8 mouse cellular contexts compared by ENCODE assay signal in genomic region chr7:25711731-25712197, GRCm38 (mm10). TPM values are rescaled to one million over a fixed set of nuclear protein-coding genes. Genes with fewer than 3 reads are reported as not detected.
DNase-seq lines count a peak whose midpoint lies in the region; ATAC-seq lines count a peak whose summit lies in the region.

No protein-coding gene starts in this region.

- peak overlapping the region; percentile 41; the same call in 1 of the 2 replicates for H3K9ac ChIP-seq in heart, embryonic 14.5 days (ENCODE audit: low read length)
- H3K9ac ChIP-seq in liver, embryonic 12.5 days = no peak overlapping the region
- no peak overlapping the region for H3K9ac ChIP-seq in stomach, embryonic 14.5 days (replicated peaks; ENCODE audit: low read depth, low read length)
- no peak overlapping the region for H3K9ac ChIP-seq in forebrain, embryonic 13.5 days

- no peaks in the 10 kb centered on the region for H3K27me3 ChIP-seq in heart, embryonic 14.5 days (ENCODE audit: control insufficient read depth, insufficient read depth, low read length)
- H3K27me3 ChIP-seq in liver, embryonic 12.5 days (replicated peaks) = no peaks in the 10 kb centered on the region
- no peaks in the 10 kb centered on the region for H3K27me3 ChIP-seq in stomach, embryonic 14.5 days (ENCODE audit: control insufficient read depth, insufficient read depth, low read length)
- 0 out of 2 replicates have a peak, but pooled peaks cover 5% of the 10 kb centered on the region for H3K27me3 ChIP-seq in forebrain, embryonic 13.5 days

- H3K4me2 ChIP-seq in heart, embryonic 14.5 days (ENCODE audit: low read length) = no peak overlapping the region
- H3K4me2 ChIP-seq in liver, embryonic 12.5 days = no peak overlapping the region
- no peak overlapping the region for H3K4me2 ChIP-seq in stomach, embryonic 14.5 days (replicated peaks; ENCODE audit: low read depth, low read length)
- H3K4me2 ChIP-seq in forebrain, embryonic 13.5 days = no peak overlapping the region

- peak; percentile 55 for ATAC-seq in common myeloid progenitor, adult 5-6 weeks (replicated peaks; ENCODE audit: low read depth, poor library complexity, severe bottlenecking)
- peak; percentile 39 for ATAC-seq in heart, embryonic 14.5 days (ENCODE audit: insufficient number of reproducible peaks, insufficient read depth, low FRiP score, low read depth)
- ATAC-seq in liver, embryonic 12.5 days = peak; percentile 43
- peak; percentile 19; the same call in 1 of the 2 replicates for ATAC-seq in stomach, embryonic 14.5 days (ENCODE audit: insufficient number of reproducible peaks, insufficient read depth, low FRiP score, low read depth)
- ATAC-seq in forebrain, embryonic 13.5 days = no peak

- peak overlapping the region; percentile 28 to 76 for H3K27ac ChIP-seq in heart, embryonic 14.5 days (replicated peaks in 1 of 2; ENCODE audit: control insufficient read depth in 1 of 2, insufficient read depth in 1 of 2, low read depth in 2 of 2, low read length in 2 of 2)
- H3K27ac ChIP-seq in liver, embryonic 12.5 days = peak overlapping the region; percentile 57
- H3K27ac ChIP-seq in stomach, embryonic 14.5 days (ENCODE audit: low read length) = no peak overlapping the region
- H3K27ac ChIP-seq in forebrain, embryonic 13.5 days = no peak overlapping the region

- H3K9me3 ChIP-seq in heart, embryonic 14.5 days (ENCODE audit: control insufficient read depth, low read length) = no peaks in the 10 kb centered on the region
- no peaks in the 10 kb centered on the region for H3K9me3 ChIP-seq in liver, embryonic 12.5 days (replicated peaks)
- H3K9me3 ChIP-seq in stomach, embryonic 14.5 days (ENCODE audit: control insufficient read depth, low read depth, low read length) = no peaks in the 10 kb centered on the region
- no peaks in the 10 kb centered on the region for H3K9me3 ChIP-seq in forebrain, embryonic 13.5 days (replicated peaks)

- 6% methylated on average over 5 of the region's 7 CpGs for WGBS in heart, embryonic 14.5 days
- 23% methylated on average over 7 of the region's 7 CpGs for WGBS in liver, embryonic 12.5 days (ENCODE audit: insufficient replicate concordance)
- WGBS in stomach, embryonic 14.5 days = 20% methylated on average over 6 of the region's 7 CpGs
- WGBS in forebrain, embryonic 13.5 days = 53% methylated on average over 7 of the region's 7 CpGs

- peaks cover 35 to 44% of the 10 kb centered on the region in 2 experiments for H3K4me1 ChIP-seq in heart, embryonic 14.5 days (ENCODE audit: control insufficient read depth in 2 of 2, insufficient read depth in 2 of 2, low read length in 2 of 2)
- H3K4me1 ChIP-seq in liver, embryonic 12.5 days = peaks cover 50% of the 10 kb centered on the region
- H3K4me1 ChIP-seq in stomach, embryonic 14.5 days (ENCODE audit: control insufficient read depth, insufficient read depth, low read length) = peaks cover 34% of the 10 kb centered on the region; the same call in 1 of the 2 replicates
- H3K4me1 ChIP-seq in forebrain, embryonic 13.5 days = peaks cover 14% of the 10 kb centered on the region

- H3K4me3 ChIP-seq in heart, embryonic 14.5 days (ENCODE audit: control insufficient read depth in 1 of 2, insufficient read depth in 1 of 2, low read depth in 1 of 2, low read length in 2 of 2) = no peak overlapping the region
- no peak overlapping the region for H3K4me3 ChIP-seq in liver, embryonic 12.5 days
- no peak overlapping the region for H3K4me3 ChIP-seq in stomach, embryonic 14.5 days (ENCODE audit: low read depth, low read length)
- no peak overlapping the region for H3K4me3 ChIP-seq in forebrain, embryonic 13.5 days

- DNase-seq in urinary bladder, adult 2 months (ENCODE audit: low spot score) = peak; percentile 67
- DNase-seq in urinary bladder, postnatal 4 days (ENCODE audit: low spot score in 2 of 2) = no peak
- no peak for DNase-seq in right cerebral cortex, postnatal 36 days (ENCODE audit: low spot score in 2 of 2)

- peaks cover 47% of the 10 kb centered on the region for H3K36me3 ChIP-seq in heart, embryonic 14.5 days (ENCODE audit: control insufficient read depth, insufficient read depth, low read length)
- H3K36me3 ChIP-seq in liver, embryonic 12.5 days = peaks cover 80% of the 10 kb centered on the region
- peaks cover 36% of the 10 kb centered on the region for H3K36me3 ChIP-seq in stomach, embryonic 14.5 days (ENCODE audit: control insufficient read depth, insufficient read depth, low read length)
- H3K36me3 ChIP-seq in forebrain, embryonic 13.5 days (ENCODE audit: poor library complexity, severe bottlenecking) = peaks cover 47% of the 10 kb centered on the region

RNA-seq across cellular contexts. Expression of gene Ccdc97, which starts 7.1 kb away (rescaled TPM):
- polyA plus RNA-seq in urinary bladder, adult 2 months (2012; rRNA removed) = 42.4 and 49.7 TPM in 2 replicates
- total RNA-seq in common myeloid progenitor, adult 5-6 weeks (2017) = 11.9 and 17.5 TPM in 2 replicates
- polyA plus RNA-seq in heart, embryonic 14.5 days (2014; fragmentation: Nextera tagmentation; extraction: Ambion mirVana) = 23.4 and 24.5 TPM in 2 replicates
- polyA plus RNA-seq in liver, embryonic 12.5 days (2016; fragmentation: Nextera tagmentation; extraction: Ambion mirVana) = 14.7 and 15.2 TPM in 2 replicates
- polyA plus RNA-seq in stomach, embryonic 14.5 days (2014; fragmentation: Nextera tagmentation; extraction: Ambion mirVana) = 29.4 and 30.8 TPM in 2 replicates
- 26.4 and 27.9 TPM in 2 replicates for polyA plus RNA-seq in forebrain, embryonic 13.5 days (2015; fragmentation: Nextera tagmentation; extraction: Ambion mirVana)

RNA-seq across cellular contexts. Expression of gene Tgfb1, which starts 25.0 kb away (rescaled TPM):
- 16.2 and 27.6 TPM in 2 replicates for polyA plus RNA-seq in urinary bladder, adult 2 months (2012; rRNA removed)
- 47.9 and 84.6 TPM in 2 replicates for total RNA-seq in common myeloid progenitor, adult 5-6 weeks (2017)
- polyA plus RNA-seq in heart, embryonic 14.5 days (2014; fragmentation: Nextera tagmentation; extraction: Ambion mirVana) = 3.5 and 4.5 TPM in 2 replicates
- polyA plus RNA-seq in liver, embryonic 12.5 days (2016; fragmentation: Nextera tagmentation; extraction: Ambion mirVana) = 13.6 and 14.2 TPM in 2 replicates
- polyA plus RNA-seq in stomach, embryonic 14.5 days (2014; fragmentation: Nextera tagmentation; extraction: Ambion mirVana) = 3.6 and 3.7 TPM in 2 replicates
- 0.34 and 0.52 TPM in 2 replicates for polyA plus RNA-seq in forebrain, embryonic 13.5 days (2015; fragmentation: Nextera tagmentation; extraction: Ambion mirVana)

RNA-seq across cellular contexts. Expression of gene B9d2, which starts 31.2 kb away (rescaled TPM):
- polyA plus RNA-seq in urinary bladder, adult 2 months (2012; rRNA removed) = 25.6 TPM in 2 replicates
- 39.3 and 60.3 TPM in 2 replicates for total RNA-seq in common myeloid progenitor, adult 5-6 weeks (2017)
- polyA plus RNA-seq in heart, embryonic 14.5 days (2014; fragmentation: Nextera tagmentation; extraction: Ambion mirVana) = 29.4 and 30.5 TPM in 2 replicates
- 24.9 and 29.5 TPM in 2 replicates for polyA plus RNA-seq in liver, embryonic 12.5 days (2016; fragmentation: Nextera tagmentation; extraction: Ambion mirVana)
- 29.7 and 31.5 TPM in 2 replicates for polyA plus RNA-seq in stomach, embryonic 14.5 days (2014; fragmentation: Nextera tagmentation; extraction: Ambion mirVana)
- 40.2 and 48.4 TPM in 2 replicates for polyA plus RNA-seq in forebrain, embryonic 13.5 days (2015; fragmentation: Nextera tagmentation; extraction: Ambion mirVana)

RNA-seq across cellular contexts. Expression of gene Tmem91, which starts 36.8 kb away (rescaled TPM):
- polyA plus RNA-seq in urinary bladder, adult 2 months (2012; rRNA removed) = 1.1 and 1.3 TPM in 2 replicates
- total RNA-seq in common myeloid progenitor, adult 5-6 weeks (2017) = 0.46 and 0.87 TPM in 2 replicates
- 1.6 and 2.2 TPM in 2 replicates for polyA plus RNA-seq in heart, embryonic 14.5 days (2014; fragmentation: Nextera tagmentation; extraction: Ambion mirVana)
- polyA plus RNA-seq in liver, embryonic 12.5 days (2016; fragmentation: Nextera tagmentation; extraction: Ambion mirVana) = 2.0 and 3.2 TPM in 2 replicates
- polyA plus RNA-seq in stomach, embryonic 14.5 days (2014; fragmentation: Nextera tagmentation; extraction: Ambion mirVana) = 4.2 and 5.9 TPM in 2 replicates
- polyA plus RNA-seq in forebrain, embryonic 13.5 days (2015; fragmentation: Nextera tagmentation; extraction: Ambion mirVana) = 5.2 and 7.5 TPM in 2 replicates

RNA-seq across cellular contexts. Expression of gene Hnrnpul1, which starts 42.8 kb away (rescaled TPM):
- 18.9 and 44.9 TPM in 2 replicates for polyA plus RNA-seq in urinary bladder, adult 2 months (2012; rRNA removed)
- 128 and 173 TPM in 2 replicates for total RNA-seq in common myeloid progenitor, adult 5-6 weeks (2017)
- 47.2 and 50.9 TPM in 2 replicates for polyA plus RNA-seq in heart, embryonic 14.5 days (2014; fragmentation: Nextera tagmentation; extraction: Ambion mirVana)
- 46.1 and 52.3 TPM in 2 replicates for polyA plus RNA-seq in liver, embryonic 12.5 days (2016; fragmentation: Nextera tagmentation; extraction: Ambion mirVana)
- 77.2 and 77.8 TPM in 2 replicates for polyA plus RNA-seq in stomach, embryonic 14.5 days (2014; fragmentation: Nextera tagmentation; extraction: Ambion mirVana)
- 60.8 and 65.0 TPM in 2 replicates for polyA plus RNA-seq in forebrain, embryonic 13.5 days (2015; fragmentation: Nextera tagmentation; extraction: Ambion mirVana)

Comparison
In these comparisons a context has a peak if more than half of its experiments do, and no peak if none do; other contexts are left out.
1. H3K27ac ChIP-seq: peak in heart, embryonic 14.5 days (2 of 2) and liver, embryonic 12.5 days (single experiment); none in stomach, embryonic 14.5 days (single experiment) and forebrain, embryonic 13.5 days (single experiment).